Mouse (Mus musculus) small intestine, adult 2 months (tissue): ENCODE results near the gene Rnf126.

Source experiments
- CTCF ChIP-seq: fragments of 200-500 bp; IDR thresholded peaks from 2 replicates; pipeline ENCODE4 v1.5.1; 2012; ENCODE audit warnings: low read depth, mild to moderate bottlenecking, control low read depth, inconsistent platforms, low read length, moderate library complexity, mixed read lengths; ENCODE audit not compliant: insufficient replicate concordance, insufficient read length; ENCODE audit errors: extremely low read depth
- POLR2A ChIP-seq: fragments of 200-500 bp; IDR thresholded peaks from 2 replicates; pipeline ENCODE4 v1.6.1; 2012; ENCODE audit warnings: low read depth, mild to moderate bottlenecking, control low read depth, inconsistent platforms, low read length, moderate library complexity

DNA sequence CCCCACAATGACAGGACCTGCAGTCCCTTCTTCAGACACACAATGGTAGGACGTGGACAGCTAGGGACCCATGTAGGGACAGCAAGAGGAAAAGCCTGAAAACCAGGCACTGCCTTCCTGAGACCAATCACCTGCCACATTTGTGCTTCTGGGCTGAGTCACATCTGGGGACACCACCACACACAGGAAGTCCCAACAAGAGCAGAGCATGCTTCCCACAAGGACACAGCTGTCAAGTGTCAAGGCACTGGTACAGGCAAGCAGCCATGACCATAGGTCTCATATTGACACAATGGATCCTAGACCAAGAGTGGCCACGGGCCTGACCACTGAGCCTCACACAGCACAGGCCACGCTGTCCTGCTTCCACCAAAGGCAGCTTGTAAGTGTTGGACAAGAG is 3.9 kb downstream of the Rnf126 start:
- no peak for TF ChIP-seq CTCF
- no peak for TF ChIP-seq POLR2A
